Mouse (Mus musculus): ENCODE measurements around the gene Lgals4. TPM values are rescaled to one million over a fixed set of nuclear protein-coding genes. Genes with fewer than 3 reads are reported as not detected.

The Lgals4 gene
- polyA plus RNA-seq, 1 experiment from 2014 or later: 4.2 TPM

- no peak for ATAC-seq (ENCODE audit: insufficient number of reproducible peaks, low FRiP score)
- Histone ChIP-seq H3K27ac (ENCODE audit: poor library complexity, severe bottlenecking) (no peak overlapping the region), H3K4me1 (replicated peaks) (peaks cover 28% of the 10 kb centered on the region), H3K4me2 (no peak overlapping the region), H3K9ac (no peak overlapping the region), H3K4me3 (no peak overlapping the region), H3K9me3 (replicated peaks) (no peaks in the 10 kb centered on the region), H3K27me3 (replicated peaks) (peaks cover 40% of the 10 kb centered on the region), H3K36me3 (peaks cover 8% of the 10 kb centered on the region)
- WGBS: 26% methylated on average over 13 of the region's 14 CpGs
Measured at GRCm38 (mm10) chr7:28886486-28886885, 52.8 kb downstream of the Lgals4 start.

GRCm38 (mm10) chr7:28888701-28889161 is 55.1 kb downstream of the Lgals4 start:
- H3K27me3 ChIP-seq (replicated peaks): peaks cover 40% of the 10 kb centered on the region
- peak overlapping the region; percentile 35 for H3K4me3 ChIP-seq
- H3K27ac ChIP-seq (ENCODE audit: poor library complexity, severe bottlenecking): no peak overlapping the region
- H3K9ac ChIP-seq: peak overlapping the region; percentile 9
- peaks cover 29% of the 10 kb centered on the region for H3K36me3 ChIP-seq
- WGBS: 3% methylated on average over 27 of the region's 27 CpGs
- peak overlapping the region; percentile 67 for H3K4me2 ChIP-seq
- no peak; the same call in 1 of the 2 replicates for ATAC-seq (ENCODE audit: insufficient number of reproducible peaks, low FRiP score)
- H3K9me3 ChIP-seq (replicated peaks): no peaks in the 10 kb centered on the region
- peaks cover 30% of the 10 kb centered on the region for H3K4me1 ChIP-seq (replicated peaks)

Other genes starting within 250 kb of the Lgals4 start
- 29.0 and 29.5 TPM in 2 replicates for gene Samd4b, start 235.7 kb upstream of the Lgals4 start, polyA plus RNA-seq (2016; fragmentation: Nextera tagmentation; extraction: Ambion mirVana)
- 32.7 TPM in 2 replicates for gene Pak4, start 235.7 kb upstream of the Lgals4 start, polyA plus RNA-seq (2016; fragmentation: Nextera tagmentation; extraction: Ambion mirVana)
- gene Acp7, start 202.5 kb upstream of the Lgals4 start, polyA plus RNA-seq (2016; fragmentation: Nextera tagmentation; extraction: Ambion mirVana): not detected in 2 replicates
- 3.4 and 4.7 TPM in 2 replicates for gene Fbxo27, start 141.0 kb upstream of the Lgals4 start, polyA plus RNA-seq (2016; fragmentation: Nextera tagmentation; extraction: Ambion mirVana)
- gene Fbxo17, start 117.0 kb upstream of the Lgals4 start, polyA plus RNA-seq (2016; fragmentation: Nextera tagmentation; extraction: Ambion mirVana): 9.9 and 10.4 TPM in 2 replicates
- 116 TPM in 2 replicates for gene Mrps12, start 92.0 kb upstream of the Lgals4 start, polyA plus RNA-seq (2016; fragmentation: Nextera tagmentation; extraction: Ambion mirVana)
- gene Sars2, start 91.9 kb upstream of the Lgals4 start, polyA plus RNA-seq (2016; fragmentation: Nextera tagmentation; extraction: Ambion mirVana): 23.2 and 27.3 TPM in 2 replicates
- not detected in 2 replicates for gene Ccer2, start 77.7 kb upstream of the Lgals4 start, polyA plus RNA-seq (2016; fragmentation: Nextera tagmentation; extraction: Ambion mirVana)
- 46.6 and 49.0 TPM in 2 replicates for gene Sirt2, start 67.1 kb upstream of the Lgals4 start, polyA plus RNA-seq (2016; fragmentation: Nextera tagmentation; extraction: Ambion mirVana)
- 30.0 and 32.1 TPM in 2 replicates for gene Nfkbib, start 66.3 kb upstream of the Lgals4 start, polyA plus RNA-seq (2016; fragmentation: Nextera tagmentation; extraction: Ambion mirVana)
- 2.7 and 2.8 TPM in 2 replicates for gene Rinl, start 44.9 kb upstream of the Lgals4 start, polyA plus RNA-seq (2016; fragmentation: Nextera tagmentation; extraction: Ambion mirVana)
- 218 and 232 TPM in 2 replicates for gene Hnrnpl, start 25.3 kb upstream of the Lgals4 start, polyA plus RNA-seq (2016; fragmentation: Nextera tagmentation; extraction: Ambion mirVana)
- gene Ech1, start 8.6 kb upstream of the Lgals4 start, polyA plus RNA-seq (2016; fragmentation: Nextera tagmentation; extraction: Ambion mirVana): 137 and 142 TPM in 2 replicates
- 1.1 and 1.3 TPM in 2 replicates for gene Lgals7, start 30.0 kb downstream of the Lgals4 start, polyA plus RNA-seq (2016; fragmentation: Nextera tagmentation; extraction: Ambion mirVana)
- 0.17 and 0.27 TPM in 2 replicates for gene Capn12, start 47.6 kb downstream of the Lgals4 start, polyA plus RNA-seq (2016; fragmentation: Nextera tagmentation; extraction: Ambion mirVana)
- gene Actn4, start 128.5 kb downstream of the Lgals4 start, polyA plus RNA-seq (2016; fragmentation: Nextera tagmentation; extraction: Ambion mirVana): 317 and 318 TPM in 2 replicates
- 254 and 255 TPM in 2 replicates for gene Eif3k, start 148.0 kb downstream of the Lgals4 start, polyA plus RNA-seq (2016; fragmentation: Nextera tagmentation; extraction: Ambion mirVana)
- gene Map4k1, start 148.2 kb downstream of the Lgals4 start, polyA plus RNA-seq (2016; fragmentation: Nextera tagmentation; extraction: Ambion mirVana): 5.8 and 6.5 TPM in 2 replicates